Mouse (Mus musculus) olfactory bulb, adult 2 months (tissue): ENCODE data around the gene Gm10354.
"Not testable (repeated sequence)": the region's sequence is repeated elsewhere in the genome, so short reads cannot be mapped to it uniquely, and the experiment has no call there.

ENCODE experiments used
- CTCF ChIP-seq: fragments of 200-500 bp; IDR thresholded peaks from 2 replicates; pipeline ENCODE4 v1.5.1; 2012; ENCODE audit warnings: low read depth, mild to moderate bottlenecking, low read length, moderate library complexity; ENCODE audit not compliant: insufficient read depth
- POLR2A ChIP-seq: fragments of 200-500 bp; IDR thresholded peaks from 2 replicates; pipeline ENCODE4 v1.6.1; 2012; ENCODE audit warnings: mild to moderate bottlenecking, low read depth, low read length, moderate library complexity; ENCODE audit not compliant: insufficient read depth

DNA sequence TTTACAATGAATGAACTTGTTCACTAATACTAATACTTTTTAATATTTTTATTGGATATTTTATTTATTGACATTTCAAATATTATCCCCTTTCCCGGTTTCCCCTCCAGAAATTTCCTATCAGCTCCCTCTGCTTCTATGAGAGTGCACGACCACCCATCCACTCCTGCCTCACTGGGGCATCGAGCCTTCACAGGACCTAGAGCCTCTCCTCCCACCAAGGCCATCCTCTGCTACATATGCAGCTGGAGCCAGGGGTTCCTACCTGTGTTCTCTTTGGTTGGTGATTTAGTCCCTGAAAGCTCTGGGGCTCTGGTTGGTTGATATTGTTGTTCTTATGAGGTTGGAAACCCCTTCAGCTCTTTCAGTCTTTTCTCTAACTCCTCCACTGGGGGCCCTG, 26.0 kb downstream of the Gm10354 start:
- not testable (repeated sequence) for TF ChIP-seq CTCF, POLR2A
